Mouse (Mus musculus) CD4-positive, CD25-positive, alpha-beta regulatory T cell, adult 2 months (primary cell): ENCODE data around the gene Hist1h3c.
"Not testable (repeated sequence)": the region's sequence is repeated elsewhere in the genome, so short reads cannot be mapped to it uniquely, and the experiment has no call there.

Experiments used
- DNase-seq: peaks from one replicate; pipeline ENCODE4 v3.0.0-alpha.2; 2012; ENCODE audit warnings: low read depth, low spot score

Gene Hist1h3c

GRCm38 (mm10) chr13:23739922-23740252, 5.5 kb downstream of the Hist1h3c start:
- DNase-seq = peak; percentile 91

- peak; percentile 93 for DNase-seq
Observed at GRCm38 (mm10) chr13:23739069-23739921, 6.1 kb downstream of the Hist1h3c start.

DNA sequence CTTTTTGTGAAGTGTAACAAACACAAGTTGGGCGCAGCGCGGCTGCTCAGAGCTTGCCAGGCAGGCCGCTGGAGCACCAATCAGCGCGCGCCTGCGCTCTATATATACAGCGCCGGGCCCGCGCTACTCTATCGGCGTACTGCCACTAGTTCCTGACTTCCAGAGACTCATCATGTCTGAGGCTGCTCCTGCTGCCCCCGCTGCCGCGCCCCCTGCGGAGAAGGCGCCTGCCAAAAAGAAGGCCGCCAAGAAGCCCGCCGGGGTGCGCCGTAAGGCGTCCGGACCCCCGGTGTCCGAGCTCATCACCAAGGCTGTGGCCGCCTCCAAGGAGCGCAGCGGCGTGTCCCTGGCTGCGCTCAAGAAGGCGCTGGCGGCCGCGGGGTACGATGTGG, 6.7 kb downstream of the Hist1h3c start, which contains the start of gene Hist1h1c:
Hist1h1c (plus strand) TSS at position 132 of the 392 bp plus-strand sequence.
- peak; percentile 93 for DNase-seq

DNA sequence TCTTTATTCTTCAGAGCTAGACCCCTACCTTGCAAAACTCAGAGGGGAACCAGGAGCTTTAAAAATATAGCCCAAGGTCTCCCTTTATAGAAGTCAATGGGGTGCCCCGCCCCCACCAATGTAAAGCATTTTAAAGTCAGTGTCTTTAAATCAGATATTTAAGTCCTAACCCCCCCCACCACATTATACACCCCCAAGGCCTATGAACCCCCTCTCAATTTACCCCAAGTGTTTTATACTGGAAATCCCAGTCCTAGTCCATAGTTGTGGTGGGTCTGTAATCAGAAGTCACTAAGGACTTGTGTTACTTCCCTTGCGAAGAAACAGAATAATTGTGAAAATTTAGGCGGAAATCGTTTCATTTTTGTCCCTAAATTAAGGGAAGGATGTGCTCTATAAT, 7.4 kb downstream of the Hist1h3c start:
- DNase-seq = peak; percentile 35

- DNase-seq = no peak
Observed at GRCm38 (mm10) chr13:23737091-23737490, 8.3 kb downstream of the Hist1h3c start.

- DNase-seq = peak; percentile 77
Observed at GRCm38 (mm10) chr13:23732156-23732804, 13.1 kb downstream of the Hist1h3c start.

- DNase-seq = no peak
Observed at GRCm38 (mm10) chr13:23730479-23730878, 14.9 kb downstream of the Hist1h3c start.

DNA sequence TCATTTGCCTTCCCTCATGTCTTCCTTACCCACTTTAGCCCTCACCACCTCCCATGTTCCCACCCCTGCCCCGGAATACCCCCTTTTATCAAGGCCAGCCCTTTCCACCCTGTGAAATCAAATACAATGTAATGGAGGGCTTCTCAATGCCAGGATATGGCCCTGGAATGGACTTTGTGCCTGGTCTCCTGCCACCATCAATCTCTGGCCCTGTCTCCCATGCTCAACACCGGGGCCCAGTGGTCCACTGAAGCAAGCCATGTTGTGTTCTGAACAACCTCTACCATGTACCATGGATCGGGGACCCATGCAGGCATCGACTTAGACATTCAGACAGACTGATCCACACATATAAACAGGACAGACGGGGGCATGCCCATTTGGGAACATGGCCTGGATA, 15.7 kb downstream of the Hist1h3c start:
- no peak for DNase-seq

DNA sequence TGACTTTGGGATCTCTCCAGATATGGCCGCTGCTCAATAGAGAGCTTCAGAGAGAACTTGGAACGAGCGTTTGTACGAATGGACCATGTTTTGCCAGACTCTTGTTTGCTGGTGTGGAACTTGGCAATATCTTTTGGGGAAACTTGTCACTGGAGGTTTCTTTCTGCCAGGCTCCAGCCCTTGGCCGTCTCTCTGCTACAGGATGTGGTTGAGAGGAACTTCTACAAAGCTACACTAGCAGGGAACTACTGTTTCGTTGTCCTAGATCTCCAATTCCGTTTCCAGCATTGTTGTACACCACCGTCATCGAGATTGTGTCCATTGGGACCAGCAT, 16.2 kb downstream of the Hist1h3c start:
- DNase-seq = no peak

- no peak for DNase-seq
Observed at GRCm38 (mm10) chr13:23728472-23729191, 16.8 kb downstream of the Hist1h3c start.

- DNase-seq = no peak
Observed at GRCm38 (mm10) chr13:23725213-23725612, 20.2 kb downstream of the Hist1h3c start.

- no peak for DNase-seq
Observed at GRCm38 (mm10) chr13:23724239-23724638, 21.2 kb downstream of the Hist1h3c start.

GRCm38 (mm10) chr13:23717593-23718245, 27.7 kb downstream of the Hist1h3c start:
- not testable (repeated sequence) for DNase-seq

DNA sequence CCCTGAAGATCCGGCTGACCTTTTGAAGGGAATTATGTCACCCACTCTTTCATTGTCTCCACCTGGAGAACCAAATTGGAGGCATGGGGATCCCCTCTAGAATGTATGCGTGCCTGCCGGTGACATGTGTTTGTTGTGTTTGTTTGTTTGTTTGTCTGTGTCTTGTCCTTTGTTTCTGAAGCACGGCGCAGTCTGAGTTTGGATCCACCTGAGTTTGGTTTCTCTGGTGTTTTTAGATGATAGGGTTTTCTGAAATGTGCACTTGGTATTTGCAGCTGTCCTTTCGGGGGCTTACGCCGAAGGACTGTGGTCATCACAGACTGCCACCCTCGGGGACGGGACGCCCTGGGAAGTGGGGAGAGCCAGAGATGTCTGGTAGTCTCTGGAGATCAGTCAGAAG, 28.2 kb downstream of the Hist1h3c start:
- no peak for DNase-seq

DNA sequence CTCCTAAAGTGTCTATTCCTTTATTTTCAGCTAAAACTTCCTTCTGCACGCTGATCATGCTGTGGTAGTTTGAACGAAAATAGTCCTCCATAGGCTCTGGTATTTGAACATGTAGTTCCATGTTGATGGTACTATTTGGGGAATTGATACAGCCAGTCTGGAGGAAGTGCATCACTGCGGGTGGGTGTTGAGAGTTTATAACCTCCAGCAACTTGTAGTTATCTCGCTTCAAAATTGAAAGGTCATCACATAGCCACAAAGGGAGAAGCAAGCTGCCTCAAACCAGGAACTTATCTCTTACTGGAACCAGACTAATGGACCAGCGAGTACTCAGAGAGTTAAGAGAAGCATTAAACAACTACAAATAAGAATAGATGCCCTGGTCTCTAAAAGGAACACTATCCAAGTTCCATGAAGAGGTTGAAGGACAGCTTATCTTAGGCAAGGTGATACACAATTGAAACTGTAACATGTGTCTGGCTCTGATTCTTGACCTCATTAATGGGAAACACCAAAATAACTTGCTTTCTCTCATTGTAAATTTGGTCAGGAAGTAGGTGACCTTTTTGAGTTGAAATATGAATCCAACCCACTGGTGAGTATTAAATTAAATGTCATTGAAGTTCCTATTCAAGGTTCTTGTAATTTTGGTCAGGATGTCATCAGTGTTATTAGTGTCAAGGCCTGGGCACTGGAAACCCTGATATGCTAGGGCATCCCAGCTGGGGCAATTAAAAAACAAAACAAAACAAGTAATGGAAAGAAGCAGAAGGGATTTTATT, 28.9 kb downstream of the Hist1h3c start:
- no peak for DNase-seq

DNA sequence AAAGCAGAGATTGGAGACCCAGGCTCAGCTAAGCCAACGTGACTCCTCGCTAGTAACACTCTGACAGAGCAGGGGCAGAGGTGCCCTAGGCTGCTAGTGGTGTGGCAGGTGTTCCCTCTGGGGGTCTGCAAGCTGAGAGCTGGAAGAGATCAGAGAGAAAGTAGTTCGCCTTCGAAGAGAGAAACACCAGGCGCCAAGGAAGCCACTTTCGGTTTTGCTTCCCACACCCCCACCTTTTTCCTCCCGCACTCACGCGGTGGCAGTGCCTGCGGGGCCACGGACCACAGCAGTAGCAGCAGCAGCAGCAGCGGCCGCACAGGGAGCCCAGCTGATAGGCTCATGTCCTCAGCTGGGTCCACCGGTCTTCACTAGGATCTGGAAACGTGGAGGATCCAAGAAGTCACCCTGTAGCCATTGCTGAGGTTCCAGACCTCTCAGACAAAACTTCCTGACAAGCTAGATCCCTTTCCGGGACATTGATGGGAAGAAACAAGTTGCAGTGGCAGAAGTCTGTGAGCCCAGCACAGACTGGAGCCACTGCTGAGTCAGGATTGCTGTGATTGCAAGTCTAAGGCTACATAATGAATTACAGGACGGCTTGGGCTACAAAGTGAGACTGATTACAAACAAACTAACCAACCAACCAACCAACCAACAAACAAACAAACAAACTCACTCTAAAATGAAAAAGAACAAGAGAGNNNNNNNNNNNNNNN, 34.9 kb downstream of the Hist1h3c start, which contains the start of gene Hfe:
Hfe (minus strand) TSS at position 481 of the 716 bp plus-strand sequence.
- peak; percentile 82 for DNase-seq

DNA sequence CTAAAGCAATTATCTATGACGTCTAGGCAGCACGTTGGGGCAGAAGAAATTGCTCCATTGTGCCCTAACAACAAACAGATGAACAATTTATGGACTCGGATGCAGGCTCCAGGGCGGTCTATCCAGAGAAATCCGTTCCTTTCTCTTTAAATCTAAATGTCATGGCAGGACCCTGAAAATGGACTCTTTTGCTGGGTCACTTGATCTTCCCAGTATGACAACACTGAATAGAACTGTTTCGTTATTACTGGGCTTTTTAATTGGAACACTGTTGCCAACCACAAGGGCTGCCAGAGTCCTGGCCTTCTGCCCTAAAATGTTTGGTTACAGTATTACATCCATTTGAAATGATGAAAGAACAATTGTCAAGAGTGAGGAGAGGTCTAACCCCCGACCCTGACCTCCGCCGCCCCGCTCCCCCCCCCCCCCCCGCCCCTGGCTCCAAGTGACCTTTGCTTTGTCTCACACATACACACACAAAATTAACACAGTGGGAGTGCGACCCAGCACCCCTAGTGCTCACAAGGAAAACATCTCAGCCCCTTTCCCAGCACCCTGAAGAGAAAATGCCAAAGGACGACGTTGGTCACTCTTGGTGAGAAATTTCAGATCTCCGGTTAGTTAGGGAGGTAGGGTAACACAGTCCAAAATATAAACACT, 35.6 kb downstream of the Hist1h3c start:
- no peak for DNase-seq

GRCm38 (mm10) chr13:23708654-23709053, 36.7 kb downstream of the Hist1h3c start:
- no peak for DNase-seq

- no peak for DNase-seq
Observed at GRCm38 (mm10) chr13:23708041-23708440, 37.4 kb downstream of the Hist1h3c start.

DNA sequence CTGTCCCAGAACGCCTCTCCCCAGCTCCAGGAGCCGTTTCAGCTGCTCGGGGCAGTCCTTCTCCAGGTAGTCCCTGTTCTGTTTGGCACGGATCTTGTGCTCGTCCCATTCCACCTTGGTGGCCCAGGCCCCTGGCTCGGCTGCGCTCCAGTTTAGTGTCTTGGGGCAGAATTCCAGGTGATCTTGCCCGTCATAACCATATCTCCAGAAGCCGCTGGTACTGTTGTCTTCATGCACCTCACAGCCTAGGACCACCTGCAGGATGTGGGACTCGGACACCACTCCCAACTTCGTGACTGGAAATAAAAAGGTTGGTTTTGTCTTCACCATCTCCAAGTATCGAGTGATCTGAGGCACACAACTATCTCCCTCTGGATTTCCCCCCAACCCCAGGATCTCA, 38.6 kb downstream of the Hist1h3c start:
- no peak for DNase-seq
